Mouse (Mus musculus): ENCODE measurements around the gene Lst1. TPM values are rescaled to one million over a fixed set of nuclear protein-coding genes. Genes with fewer than 3 reads are reported as not detected.
"Not testable (repeated sequence)": the region's sequence is repeated elsewhere in the genome, so short reads cannot be mapped to it uniquely, and the experiment has no call there.

The Lst1 gene
- polyA plus RNA-seq (2012; rRNA removed) = 30.7 and 49.6 TPM in 2 replicates

GRCm38 (mm10) chr17:35187959-35188610, at the start of gene Lst1:
Lst1 (minus strand) TSS chr17:35188439.
- Histone ChIP-seq H3K4me3 (ENCODE audit: control insufficient read depth, insufficient read depth, low read length) (no peak within 1 kb of the TSS), H3K27me3 (ENCODE audit: control insufficient read depth, insufficient read depth, low read length) (no peaks in the 10 kb centered on the region), H3K36me3 (ENCODE audit: control insufficient read depth, insufficient read depth, low read length) (no peaks in the 10 kb centered on the region), H3K27ac (ENCODE audit: control insufficient read depth, insufficient read depth, low read length) (peak within 1 kb of the TSS; percentile 97), H3K4me1 (replicated peaks; ENCODE audit: control insufficient read depth, insufficient read depth, low read length) (peaks cover 58% of the 10 kb centered on the region)
- WGBS = 39% methylated on average over 7 of the region's 7 CpGs
- TF ChIP-seq CTCF (IDR thresholded peaks at IDR 0.05; ENCODE audit: borderline replicate concordance, control insufficient read depth, extremely low read depth, insufficient read depth, low read length, poor library complexity) = no peak
- no peak for TF ChIP-seq POLR2A (IDR thresholded peaks at IDR 0.05; ENCODE audit: control insufficient read depth, extremely low read depth, insufficient read depth, low read length, poor library complexity)
- DNase-seq = peak; percentile 13

- no peak for DNase-seq
- H3K27ac ChIP-seq (ENCODE audit: control insufficient read depth, insufficient read depth, low read length) = no peak overlapping the region
- no peaks in the 10 kb centered on the region for H3K27me3 ChIP-seq (ENCODE audit: control insufficient read depth, insufficient read depth, low read length)
- TF ChIP-seq POLR2A (IDR thresholded peaks at IDR 0.05; ENCODE audit: control insufficient read depth, extremely low read depth, insufficient read depth, low read length, poor library complexity) (no peak), CTCF (IDR thresholded peaks at IDR 0.05; ENCODE audit: borderline replicate concordance, control insufficient read depth, extremely low read depth, insufficient read depth, low read length, poor library complexity) (no peak)
- peaks cover 25% of the 10 kb centered on the region for H3K4me1 ChIP-seq (replicated peaks; ENCODE audit: control insufficient read depth, insufficient read depth, low read length)
- WGBS = 94% methylated on average over 12 of the region's 12 CpGs
- no peaks in the 10 kb centered on the region for H3K36me3 ChIP-seq (ENCODE audit: control insufficient read depth, insufficient read depth, low read length)
- no peak overlapping the region for H3K4me3 ChIP-seq (ENCODE audit: control insufficient read depth, insufficient read depth, low read length)
Observed at GRCm38 (mm10) chr17:35237504-35237903, 49.3 kb upstream of the Lst1 start.

GRCm38 (mm10) chr17:35236996-35237395, 48.8 kb upstream of the Lst1 start:
- Histone ChIP-seq H3K4me1 (replicated peaks; ENCODE audit: control insufficient read depth, insufficient read depth, low read length) (peaks cover 29% of the 10 kb centered on the region), H3K4me3 (ENCODE audit: control insufficient read depth, insufficient read depth, low read length) (no peak overlapping the region), H3K36me3 (ENCODE audit: control insufficient read depth, insufficient read depth, low read length) (no peaks in the 10 kb centered on the region), H3K27ac (ENCODE audit: control insufficient read depth, insufficient read depth, low read length) (no peak overlapping the region), H3K27me3 (ENCODE audit: control insufficient read depth, insufficient read depth, low read length) (no peaks in the 10 kb centered on the region)
- TF ChIP-seq CTCF (IDR thresholded peaks at IDR 0.05; ENCODE audit: borderline replicate concordance, control insufficient read depth, extremely low read depth, insufficient read depth, low read length, poor library complexity) = no peak
- TF ChIP-seq POLR2A (IDR thresholded peaks at IDR 0.05; ENCODE audit: control insufficient read depth, extremely low read depth, insufficient read depth, low read length, poor library complexity) = no peak
- DNase-seq = no peak
- WGBS = 94% methylated on average over 9 of the region's 9 CpGs

GRCm38 (mm10) chr17:35236390-35236746, 48.1 kb upstream of the Lst1 start:
- H3K27me3 ChIP-seq (ENCODE audit: control insufficient read depth, insufficient read depth, low read length) = no peaks in the 10 kb centered on the region
- peak overlapping the region; percentile 59 for H3K4me3 ChIP-seq (ENCODE audit: control insufficient read depth, insufficient read depth, low read length)
- H3K4me1 ChIP-seq (replicated peaks; ENCODE audit: control insufficient read depth, insufficient read depth, low read length) = peaks cover 32% of the 10 kb centered on the region
- TF ChIP-seq CTCF (IDR thresholded peaks at IDR 0.05; ENCODE audit: borderline replicate concordance, control insufficient read depth, extremely low read depth, insufficient read depth, low read length, poor library complexity) (peak; percentile 98), POLR2A (IDR thresholded peaks at IDR 0.05; ENCODE audit: control insufficient read depth, extremely low read depth, insufficient read depth, low read length, poor library complexity) (no peak)
- WGBS = 3% methylated on average over 18 of the region's 18 CpGs
- peak overlapping the region; percentile 91 for H3K27ac ChIP-seq (ENCODE audit: control insufficient read depth, insufficient read depth, low read length)
- no peaks in the 10 kb centered on the region for H3K36me3 ChIP-seq (ENCODE audit: control insufficient read depth, insufficient read depth, low read length)
- peak; percentile 100 for DNase-seq

GRCm38 (mm10) chr17:35235614-35236389, 47.6 kb upstream of the Lst1 start, which contains the start of gene Nfkbil1:
Nfkbil1 (minus strand) TSS chr17:35235792.
- Histone ChIP-seq H3K27me3 (ENCODE audit: control insufficient read depth, insufficient read depth, low read length) (no peaks in the 10 kb centered on the region), H3K4me1 (replicated peaks; ENCODE audit: control insufficient read depth, insufficient read depth, low read length) (peaks cover 35% of the 10 kb centered on the region), H3K36me3 (ENCODE audit: control insufficient read depth, insufficient read depth, low read length) (no peaks in the 10 kb centered on the region), H3K4me3 (ENCODE audit: control insufficient read depth, insufficient read depth, low read length) (peak within 1 kb of the TSS; percentile 82), H3K27ac (ENCODE audit: control insufficient read depth, insufficient read depth, low read length) (peak within 1 kb of the TSS; percentile 91)
- DNase-seq = peak; percentile 86
- under 1% methylated on average over 35 of the region's 35 CpGs for WGBS
- 0 out of 2 replicates have a peak, but pooled peaks have one; percentile 16 for TF ChIP-seq CTCF (IDR thresholded peaks at IDR 0.05; ENCODE audit: borderline replicate concordance, control insufficient read depth, extremely low read depth, insufficient read depth, low read length, poor library complexity)
- TF ChIP-seq POLR2A (IDR thresholded peaks at IDR 0.05; ENCODE audit: control insufficient read depth, extremely low read depth, insufficient read depth, low read length, poor library complexity) = peak; percentile 90

GRCm38 (mm10) chr17:35234903-35235302, 46.7 kb upstream of the Lst1 start:
- whole genome bisulfite sequencing = 10% methylated on average over 31 of the region's 31 CpGs
- no peak for TF ChIP-seq POLR2A (IDR thresholded peaks at IDR 0.05; ENCODE audit: control insufficient read depth, extremely low read depth, insufficient read depth, low read length, poor library complexity)
- TF ChIP-seq CTCF (IDR thresholded peaks at IDR 0.05; ENCODE audit: borderline replicate concordance, control insufficient read depth, extremely low read depth, insufficient read depth, low read length, poor library complexity) = peak; percentile 35; the same call in 1 of the 2 replicates
- peak; percentile 59 for DNase-seq
- H3K27ac ChIP-seq (ENCODE audit: control insufficient read depth, insufficient read depth, low read length) = peak overlapping the region; percentile 86
- no peaks in the 10 kb centered on the region; the same call in 1 of the 2 replicates for H3K36me3 ChIP-seq (ENCODE audit: control insufficient read depth, insufficient read depth, low read length)
- H3K4me1 ChIP-seq (replicated peaks; ENCODE audit: control insufficient read depth, insufficient read depth, low read length) = peaks cover 31% of the 10 kb centered on the region
- H3K27me3 ChIP-seq (ENCODE audit: control insufficient read depth, insufficient read depth, low read length) = no peaks in the 10 kb centered on the region
- peak overlapping the region; percentile 82 for H3K4me3 ChIP-seq (ENCODE audit: control insufficient read depth, insufficient read depth, low read length)

GRCm38 (mm10) chr17:35234090-35234489, 45.9 kb upstream of the Lst1 start:
- H3K4me3 ChIP-seq (ENCODE audit: control insufficient read depth, insufficient read depth, low read length); DNase-seq; H3K27me3 ChIP-seq (ENCODE audit: control insufficient read depth, insufficient read depth, low read length); H3K36me3 ChIP-seq (ENCODE audit: control insufficient read depth, insufficient read depth, low read length): not testable (repeated sequence)
- WGBS = 43% methylated on average over 7 of the region's 7 CpGs
- peaks cover 31% of the 10 kb centered on the region for H3K4me1 ChIP-seq (replicated peaks; ENCODE audit: control insufficient read depth, insufficient read depth, low read length)
- H3K27ac ChIP-seq (ENCODE audit: control insufficient read depth, insufficient read depth, low read length) = peak overlapping the region; percentile 97
